Mouse (Mus musculus): Measurements from ENCODE around the gene Dhdds.

Gene Dhdds

GRCm38 (mm10) chr4:134012858-134013528 lies 12.3 kb upstream of the Dhdds start:
- no peak for TF ChIP-seq GATA4 (IDR thresholded peaks at IDR 0.05; ENCODE audit: insufficient replicate concordance, low read length)

GRCm38 (mm10) chr4:134011450-134012414 lies 11.0 kb upstream of the Dhdds start:
- no peak for TF ChIP-seq GATA4 (IDR thresholded peaks at IDR 0.05; ENCODE audit: insufficient replicate concordance, low read length)

GRCm38 (mm10) chr4:134009709-134010108 lies 9.0 kb upstream of the Dhdds start:
- TF ChIP-seq GATA4 (IDR thresholded peaks at IDR 0.05; ENCODE audit: insufficient replicate concordance, low read length) = no peak

DNA sequence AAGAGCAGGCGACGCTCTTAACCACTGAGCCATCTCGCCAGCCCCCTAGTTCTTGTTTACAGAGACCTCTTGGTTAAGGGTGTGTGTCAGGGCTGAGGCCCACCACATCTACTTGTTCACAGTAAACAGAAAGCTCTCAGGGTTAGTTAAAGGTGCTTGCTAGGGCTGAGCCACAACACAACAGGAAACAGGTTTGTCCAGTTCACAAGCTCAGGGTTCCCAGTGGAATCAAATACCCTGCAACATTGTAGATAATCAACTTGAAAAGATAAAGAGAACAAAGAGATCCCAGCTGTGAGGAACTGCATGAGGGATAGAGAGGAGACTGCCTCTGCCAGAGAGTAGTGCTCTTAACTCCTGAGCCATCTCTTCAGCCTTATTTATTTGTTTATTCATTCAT lies 6.1 kb upstream of the Dhdds start:
- TF ChIP-seq GATA4 (IDR thresholded peaks at IDR 0.05; ENCODE audit: insufficient replicate concordance, low read length) = no peak

- no peak for TF ChIP-seq GATA4 (IDR thresholded peaks at IDR 0.05; ENCODE audit: insufficient replicate concordance, low read length)
Observed at GRCm38 (mm10) chr4:134005581-134006358, 5.1 kb upstream of the Dhdds start.

- no peak for TF ChIP-seq GATA4 (IDR thresholded peaks at IDR 0.05; ENCODE audit: insufficient replicate concordance, low read length)
Observed at GRCm38 (mm10) chr4:134002903-134003302, 2.2 kb upstream of the Dhdds start.

- no peak for TF ChIP-seq GATA4 (IDR thresholded peaks at IDR 0.05; ENCODE audit: insufficient replicate concordance, low read length)
Observed at GRCm38 (mm10) chr4:134002246-134002645, 1.5 kb upstream of the Dhdds start.

- TF ChIP-seq GATA4 (IDR thresholded peaks at IDR 0.05; ENCODE audit: insufficient replicate concordance, low read length) = no peak
Observed at GRCm38 (mm10) chr4:134001710-134002109, 992 bp upstream of the Dhdds start.

DNA sequence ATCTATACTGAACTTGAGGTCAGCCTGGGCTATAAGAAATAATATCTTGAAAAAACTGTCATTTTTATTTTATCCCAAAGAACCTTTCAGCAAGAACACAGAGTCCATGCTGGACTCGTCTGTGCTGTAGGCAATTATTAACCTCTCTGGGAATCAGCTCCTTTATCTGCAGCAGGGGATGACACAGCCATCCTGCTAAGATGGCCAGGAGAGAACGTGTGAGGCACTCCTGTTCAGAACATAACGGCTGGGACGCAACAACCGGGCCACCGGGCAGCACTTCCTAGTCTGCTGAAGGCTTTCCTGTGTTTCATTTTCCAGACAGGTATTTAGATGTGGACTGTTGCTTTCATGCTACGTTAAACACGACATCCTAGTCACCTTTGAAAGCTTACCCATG lies 6.0 kb downstream of the Dhdds start:
- no peak for TF ChIP-seq GATA4 (IDR thresholded peaks at IDR 0.05; ENCODE audit: insufficient replicate concordance, low read length)

- TF ChIP-seq GATA4 (IDR thresholded peaks at IDR 0.05; ENCODE audit: insufficient replicate concordance, low read length) = no peak
Observed at GRCm38 (mm10) chr4:133991087-133991660, 9.5 kb downstream of the Dhdds start.

DNA sequence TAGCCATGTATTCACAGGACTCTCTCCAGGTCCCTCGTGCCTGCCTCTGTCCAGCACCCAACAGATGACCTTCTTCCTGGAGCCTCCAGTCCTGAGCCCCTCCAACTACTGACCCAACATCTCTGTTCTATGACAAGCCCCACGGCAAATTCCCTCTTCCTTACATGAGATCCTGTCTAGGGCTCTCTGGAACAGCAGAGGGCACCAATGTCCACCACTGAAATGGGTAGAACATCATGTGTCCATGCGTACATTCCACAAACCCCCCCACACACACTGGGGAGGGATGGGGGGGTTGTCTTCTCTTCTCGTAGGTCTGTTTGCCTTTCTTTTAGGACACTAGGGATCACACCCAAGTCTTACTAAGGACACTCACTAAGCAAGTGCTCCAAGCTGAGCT lies 10.7 kb downstream of the Dhdds start:
- no peak for TF ChIP-seq GATA4 (IDR thresholded peaks at IDR 0.05; ENCODE audit: insufficient replicate concordance, low read length)

DNA sequence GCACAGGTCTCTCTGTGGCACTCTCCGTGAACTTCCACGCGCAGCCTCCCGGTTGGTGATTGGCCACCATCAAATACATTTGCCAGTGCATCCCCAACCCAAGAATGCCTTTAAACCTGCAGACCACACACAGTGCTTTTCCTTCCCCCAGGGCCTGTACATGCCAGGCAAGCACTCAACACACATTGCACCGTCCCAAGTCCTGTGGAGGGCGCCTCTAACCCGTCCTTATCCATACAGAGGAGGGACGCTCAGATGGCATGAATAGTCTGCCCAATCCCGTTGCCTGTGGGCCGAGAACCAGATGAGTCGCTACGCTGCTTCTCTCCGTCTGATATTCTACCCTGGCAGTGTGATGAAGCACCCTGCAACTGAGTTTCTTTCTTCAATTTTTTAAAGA lies 17.8 kb downstream of the Dhdds start:
- TF ChIP-seq GATA4 (IDR thresholded peaks at IDR 0.05; ENCODE audit: insufficient replicate concordance, low read length) = no peak

DNA sequence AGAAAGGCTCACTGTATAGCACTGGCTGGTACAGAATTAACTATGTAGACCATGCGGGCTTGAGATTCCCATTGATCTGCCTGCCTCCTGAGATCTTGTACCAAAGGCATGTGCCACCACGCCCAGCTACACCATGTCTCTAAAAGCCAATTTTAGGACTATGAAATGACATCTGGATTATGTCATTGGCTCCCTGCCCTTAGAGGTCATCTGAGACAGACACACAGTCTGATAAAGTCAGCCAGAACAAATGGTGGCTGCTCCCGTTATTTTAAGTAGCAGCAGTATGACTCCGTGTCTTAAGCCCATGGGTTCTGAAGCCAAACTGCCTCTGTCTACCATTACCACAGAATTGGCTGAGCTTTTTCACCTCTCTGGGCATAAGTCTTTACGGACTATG lies 20.2 kb downstream of the Dhdds start:
- no peak for TF ChIP-seq GATA4 (IDR thresholded peaks at IDR 0.05; ENCODE audit: insufficient replicate concordance, low read length)

DNA sequence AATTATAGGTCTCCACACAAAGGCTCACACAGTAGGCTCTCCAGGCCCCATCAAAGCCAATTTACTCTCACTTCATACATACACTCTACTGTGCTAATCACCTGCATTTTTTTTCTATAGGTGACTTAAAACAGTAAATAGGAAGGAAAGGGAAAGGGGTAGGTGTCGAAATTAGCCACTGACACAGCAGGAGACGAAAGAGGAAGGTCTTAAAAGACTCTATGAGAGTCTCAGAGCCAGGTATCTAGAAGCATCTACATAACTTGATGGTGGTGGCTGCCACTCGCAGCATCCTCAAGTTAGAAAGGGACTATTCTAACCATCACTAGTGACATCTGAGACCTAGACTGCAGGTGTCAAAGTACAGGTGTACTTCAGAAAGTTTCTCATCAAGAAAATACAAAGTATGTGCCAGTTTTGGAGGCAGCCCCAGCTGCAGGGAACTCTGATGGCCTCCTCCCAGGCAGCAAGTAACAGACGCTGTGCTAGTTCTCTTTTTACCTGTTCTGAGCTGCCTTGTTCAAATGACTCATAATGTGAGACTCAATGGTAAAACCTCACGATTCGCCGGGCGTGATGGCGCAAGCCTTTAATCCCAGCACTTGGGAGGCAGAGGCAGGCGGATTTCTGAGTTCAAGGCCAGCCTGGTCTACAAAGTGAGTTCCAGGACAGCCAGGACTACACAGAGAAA lies 22.6 kb downstream of the Dhdds start:
- TF ChIP-seq GATA4 (IDR thresholded peaks at IDR 0.05; ENCODE audit: insufficient replicate concordance, low read length) = no peak

DNA sequence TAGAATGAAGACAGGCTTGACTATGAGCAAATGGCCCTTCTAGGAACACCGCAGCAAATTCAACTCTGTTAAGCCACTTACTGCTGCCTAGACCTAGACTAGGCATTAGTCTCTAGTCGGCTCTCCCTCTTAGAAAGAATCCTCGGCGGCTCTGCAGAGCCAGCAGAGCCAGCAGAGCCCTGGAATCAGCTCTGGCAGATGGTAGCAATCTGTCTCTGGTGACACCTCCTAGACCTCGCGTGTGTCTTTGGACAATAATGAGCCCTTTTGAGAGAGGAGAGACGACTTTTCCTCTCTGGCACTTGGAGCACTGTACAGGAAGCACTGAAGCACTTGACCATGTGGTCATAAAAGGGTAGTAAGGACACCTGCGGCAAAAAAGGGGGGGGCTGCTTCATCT lies 29.0 kb downstream of the Dhdds start:
- no peak for TF ChIP-seq GATA4 (IDR thresholded peaks at IDR 0.05; ENCODE audit: insufficient replicate concordance, low read length)
